Mouse (Mus musculus): ENCODE data around the gene H2-Aa.

H2-Aa gene

DNA sequence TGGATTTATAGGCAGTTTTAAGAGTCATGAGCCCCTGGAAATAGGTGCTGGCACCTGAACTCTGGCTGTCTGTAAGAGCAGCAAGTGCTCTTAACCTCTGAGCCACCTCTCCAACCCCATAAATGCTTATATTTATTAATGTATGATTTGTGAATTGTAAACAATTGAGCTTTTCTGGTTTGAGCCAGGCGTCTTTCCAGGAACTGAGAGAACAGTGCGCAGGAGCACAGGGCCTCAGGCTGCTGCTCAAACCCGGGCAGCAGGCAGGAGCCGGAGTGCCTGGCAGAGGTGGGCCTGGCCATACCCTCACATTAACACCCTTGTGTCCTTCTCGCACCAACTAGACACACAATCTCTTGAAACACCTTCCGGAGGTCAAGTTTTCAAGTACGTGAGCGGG lies 12.4 kb upstream of the H2-Aa start:
- DNase-seq (ENCODE audit: low spot score in 2 of 2), result no peak

DNA sequence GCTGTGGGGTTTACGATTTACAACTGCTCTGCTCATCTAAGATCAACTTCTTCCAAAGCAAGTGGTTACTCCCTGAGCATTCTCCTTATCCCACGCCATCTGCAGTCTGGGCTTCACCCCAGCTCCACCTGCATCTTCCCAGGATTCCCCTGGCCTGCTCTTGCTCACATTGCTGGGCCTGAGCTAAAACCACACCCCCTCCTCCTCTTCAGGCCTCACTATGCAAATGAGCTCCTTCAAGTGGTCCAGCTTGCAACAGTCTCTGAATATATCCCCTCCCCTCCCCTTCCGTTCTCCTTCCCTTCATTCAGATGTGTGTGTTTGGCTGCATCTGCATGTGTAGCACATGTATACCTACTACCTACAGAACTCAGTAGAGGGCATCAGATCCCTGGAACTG lies 11.7 kb upstream of the H2-Aa start:
- no peak for DNase-seq (ENCODE audit: low spot score in 2 of 2)

DNA sequence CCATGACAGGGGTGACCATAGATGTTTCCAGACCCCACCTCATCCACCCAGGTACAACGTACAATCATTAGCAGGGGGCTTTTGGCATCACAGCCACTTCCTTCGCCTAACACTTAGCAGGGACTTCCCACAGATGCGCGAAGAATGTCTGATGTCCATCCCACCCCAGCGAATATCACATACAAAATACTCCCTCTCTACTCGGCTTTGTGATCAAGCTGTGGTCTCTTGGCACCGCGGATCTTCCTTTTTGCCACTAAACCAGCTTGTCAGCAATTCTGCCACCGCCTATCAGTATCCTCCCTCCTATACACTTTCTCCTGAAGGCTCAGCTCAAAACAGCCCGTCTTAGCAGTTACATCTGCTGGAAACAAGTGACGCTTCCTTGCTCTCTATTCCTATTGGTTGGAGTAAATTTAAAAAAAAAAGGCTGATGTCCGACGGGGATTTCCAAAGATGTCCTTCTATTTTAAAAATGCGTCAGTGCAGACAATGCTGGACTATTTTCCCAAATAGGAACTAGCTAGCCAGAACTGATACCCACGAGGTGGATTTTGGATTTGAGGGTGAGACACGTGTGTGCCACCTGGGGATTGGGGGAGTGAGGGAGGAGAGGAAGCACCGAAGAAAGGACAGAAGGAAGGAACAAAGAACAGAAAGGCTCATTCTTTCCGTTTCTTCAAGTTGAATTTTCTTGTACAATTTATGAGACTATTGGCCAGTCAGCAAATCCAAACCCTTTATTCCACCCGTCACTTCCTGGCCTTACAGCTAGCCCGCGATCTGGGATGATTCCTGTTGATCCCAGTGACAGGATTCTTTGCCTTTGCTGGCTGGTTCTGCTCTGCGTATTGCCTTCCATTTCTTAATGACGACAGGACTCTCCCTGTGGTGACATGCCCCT lies 8.5 kb upstream of the H2-Aa start:
- peak in 1 of 2 experiments; percentile 32 for DNase-seq (ENCODE audit: low spot score in 2 of 2)

DNA sequence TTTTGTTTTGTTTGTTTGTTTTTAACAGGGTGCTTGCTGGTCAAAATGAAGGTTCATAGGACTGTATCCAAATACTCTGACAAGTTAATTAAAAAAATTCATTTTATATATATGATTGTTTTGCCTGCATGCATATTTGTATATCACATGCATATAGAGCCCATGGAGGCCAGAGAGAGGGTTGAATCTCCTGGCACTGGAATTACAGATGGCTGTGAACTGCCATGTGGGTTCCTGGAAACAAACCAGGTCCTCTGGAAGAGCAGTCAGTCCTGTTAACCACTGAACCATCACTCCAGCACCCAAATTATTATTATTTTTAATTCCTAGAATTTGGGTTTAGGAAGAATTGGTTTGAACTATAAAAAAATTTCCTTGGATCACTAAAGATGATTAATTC lies 7.7 kb upstream of the H2-Aa start:
- DNase-seq (ENCODE audit: low spot score in 2 of 2), result no peak

DNA sequence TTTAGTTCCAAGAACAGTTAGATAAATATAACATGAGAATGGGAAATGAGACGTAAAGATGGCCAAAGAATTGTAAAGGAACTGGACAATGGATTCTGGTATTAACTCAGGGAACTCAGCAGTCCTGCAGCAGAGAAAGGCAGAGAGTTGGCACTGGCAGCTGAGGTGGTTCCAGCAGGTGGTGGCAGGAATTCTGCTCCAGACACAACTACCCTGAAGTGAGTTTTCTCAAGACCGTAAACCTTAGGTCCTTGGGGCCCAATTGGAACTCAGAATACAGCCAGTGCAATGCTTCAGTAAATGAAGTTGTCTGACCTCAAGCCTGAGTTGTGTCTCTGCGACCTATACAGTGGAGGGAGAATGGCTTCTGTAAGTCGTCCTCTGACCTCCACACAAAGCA lies 6.6 kb upstream of the H2-Aa start:
- no peak for DNase-seq (ENCODE audit: low spot score in 2 of 2)

DNA sequence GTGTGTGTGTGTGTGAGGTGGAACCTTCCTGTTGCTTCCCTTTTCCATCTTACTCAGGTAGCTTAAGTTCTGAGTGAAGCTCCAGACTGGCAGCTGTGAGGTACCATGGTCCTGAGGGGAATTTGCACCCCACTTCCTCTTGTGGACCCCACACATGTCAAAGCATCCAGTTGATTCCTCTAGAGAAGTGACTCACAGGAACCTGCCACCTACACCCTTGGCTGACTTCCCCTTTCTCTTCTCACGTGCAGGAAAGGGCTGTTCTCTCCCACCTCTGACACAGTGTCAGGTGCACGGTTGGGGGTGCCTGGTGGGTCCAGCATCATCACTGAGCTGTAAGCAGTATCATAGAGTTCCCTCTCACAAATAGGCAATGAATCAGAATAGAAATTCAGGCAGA lies 5.9 kb upstream of the H2-Aa start:
- no peak for DNase-seq (ENCODE audit: low spot score in 2 of 2)

DNA sequence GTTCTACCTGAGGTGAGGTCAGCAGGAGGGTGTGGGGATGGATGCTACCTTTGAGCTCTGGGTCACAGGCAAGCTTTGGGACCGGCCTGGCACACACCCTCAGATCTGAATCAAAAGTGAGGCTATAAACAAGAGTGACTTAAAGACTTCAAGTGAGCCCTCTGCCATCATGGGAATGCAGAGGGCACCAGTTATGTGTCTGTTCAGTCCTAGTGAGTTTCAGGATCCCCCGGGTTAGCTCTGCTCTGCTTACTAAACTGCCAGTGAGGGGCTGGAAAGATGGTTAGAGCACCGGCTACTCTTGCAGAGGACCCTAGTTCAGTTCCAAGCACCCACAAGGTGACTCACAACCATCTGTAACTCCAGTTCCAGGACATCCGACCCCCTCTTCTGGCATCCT lies 4.9 kb upstream of the H2-Aa start:
- DNase-seq (ENCODE audit: low spot score in 2 of 2), result no peak

DNA sequence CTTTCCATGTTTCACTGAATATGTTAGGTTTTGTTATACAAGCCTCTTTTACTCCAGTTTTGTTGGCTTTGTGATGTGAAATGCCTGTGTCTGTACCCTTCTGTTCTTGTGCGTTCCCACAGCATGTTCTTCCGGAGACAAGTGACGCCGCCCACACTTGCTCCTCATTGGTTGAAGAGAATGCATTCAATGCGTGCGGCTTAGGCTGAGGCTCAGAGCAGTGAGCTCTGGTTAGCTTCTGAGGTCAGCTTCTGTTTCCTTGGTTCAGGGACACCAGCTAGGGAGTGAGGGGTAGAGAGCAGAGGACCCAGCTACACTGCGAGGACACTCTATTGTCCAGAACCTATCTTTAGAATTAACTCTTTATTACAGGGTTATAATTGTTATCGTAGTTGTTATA lies 4.0 kb upstream of the H2-Aa start:
- peak; percentile 78 for DNase-seq (ENCODE audit: low spot score in 2 of 2)

DNA sequence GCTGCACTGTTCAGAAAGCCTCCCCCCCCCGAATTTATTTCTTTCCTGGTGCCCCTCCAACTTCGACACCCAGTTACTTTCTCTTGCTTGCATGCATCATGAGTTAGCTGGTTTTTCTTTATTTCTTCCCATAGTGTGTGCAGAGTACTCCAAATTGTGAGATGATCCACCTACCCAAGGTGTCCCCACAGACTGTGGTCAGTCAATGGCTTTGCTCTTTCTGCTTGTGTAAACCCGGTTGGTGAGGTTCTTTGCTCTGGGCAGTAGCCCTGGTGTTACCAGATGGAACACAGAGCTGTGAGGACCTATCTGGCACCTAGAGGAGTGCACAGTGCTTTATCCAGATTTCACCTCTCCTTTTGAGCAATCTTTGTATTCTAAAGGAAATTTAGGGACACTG lies 508 bp upstream of the H2-Aa start:
- DNase-seq (ENCODE audit: low spot score in 2 of 2), result no peak

DNA sequence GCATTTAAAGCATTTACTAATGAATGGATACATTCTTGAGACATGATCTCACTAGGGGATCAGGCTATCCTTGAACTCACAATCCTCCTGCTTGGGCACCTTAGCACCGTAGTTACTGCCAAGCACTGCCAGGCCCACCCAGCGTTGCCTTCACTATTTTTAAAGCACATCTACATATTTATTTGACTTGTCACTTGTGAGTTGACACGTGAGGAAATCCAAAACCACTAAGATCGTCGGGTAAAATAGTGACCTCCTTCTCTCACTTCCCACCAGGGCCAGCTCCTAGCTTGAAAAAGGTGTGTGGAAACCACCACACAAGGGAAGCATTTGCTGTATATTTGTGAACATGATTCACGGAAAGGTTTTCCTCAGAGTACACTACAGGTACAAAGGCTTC lies 624 bp downstream of the H2-Aa start:
- DNase-seq (ENCODE audit: low spot score in 2 of 2), result no peak

DNA sequence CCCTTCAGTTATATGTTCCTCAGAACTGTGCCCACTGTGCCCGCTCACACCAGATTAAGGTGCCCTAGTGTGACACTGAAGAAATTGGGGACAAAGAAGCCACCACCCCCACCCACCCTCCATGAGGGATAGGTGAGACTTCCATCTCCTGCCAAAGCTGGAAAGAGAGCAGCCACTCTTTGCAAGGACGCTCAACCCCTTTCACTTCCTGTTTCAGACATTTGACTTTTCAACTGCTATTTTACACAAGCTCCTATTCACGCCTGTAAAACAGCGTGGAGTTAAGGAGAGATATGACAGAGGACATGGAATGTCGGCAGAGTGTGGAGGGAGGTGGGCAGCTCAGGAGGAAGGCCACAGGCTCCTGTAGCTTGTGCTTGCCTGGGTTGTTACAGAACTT lies 1.1 kb downstream of the H2-Aa start:
- no peak for DNase-seq (ENCODE audit: low spot score in 2 of 2)

DNA sequence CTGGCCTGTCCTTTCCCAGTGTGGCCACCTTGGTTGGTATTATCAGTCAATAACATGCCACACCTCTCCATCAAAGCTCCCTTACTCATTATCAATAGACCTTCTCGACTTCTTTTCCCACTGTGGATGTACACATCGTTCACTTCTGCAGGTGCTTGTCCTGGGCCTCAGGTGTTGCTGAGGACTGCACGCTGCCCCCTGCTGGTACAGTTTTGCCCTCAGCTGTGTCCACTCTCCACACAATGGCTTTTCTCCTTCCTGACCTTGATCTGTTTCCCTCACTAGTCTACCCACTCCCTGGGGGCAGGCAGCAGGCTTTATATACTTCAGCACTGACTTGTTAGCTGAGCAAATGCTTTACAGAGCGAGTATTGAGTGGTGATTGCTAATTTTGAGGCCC lies 1.8 kb downstream of the H2-Aa start:
- DNase-seq (ENCODE audit: low spot score in 2 of 2), result no peak

DNA sequence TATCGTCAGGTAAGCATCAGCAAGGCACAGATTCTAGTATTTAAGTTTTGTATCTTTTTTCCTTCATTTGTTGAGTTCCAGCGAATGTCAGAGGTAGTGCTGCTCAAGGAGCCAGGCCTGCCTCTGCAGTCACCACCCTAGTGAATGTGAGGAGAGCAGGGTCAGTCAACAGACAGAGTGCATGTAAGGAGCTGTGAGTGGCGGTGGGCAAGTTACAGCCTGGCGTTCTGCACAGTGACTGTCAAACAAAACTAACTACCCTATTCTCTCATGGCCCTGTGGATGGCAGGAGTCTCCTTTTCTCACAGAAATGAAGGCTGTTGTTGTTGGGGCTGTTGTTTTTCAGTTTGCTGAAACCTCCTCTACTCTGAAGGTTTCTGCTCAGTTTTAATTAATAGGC lies 2.3 kb downstream of the H2-Aa start:
- no peak for DNase-seq (ENCODE audit: low spot score in 2 of 2)

DNA sequence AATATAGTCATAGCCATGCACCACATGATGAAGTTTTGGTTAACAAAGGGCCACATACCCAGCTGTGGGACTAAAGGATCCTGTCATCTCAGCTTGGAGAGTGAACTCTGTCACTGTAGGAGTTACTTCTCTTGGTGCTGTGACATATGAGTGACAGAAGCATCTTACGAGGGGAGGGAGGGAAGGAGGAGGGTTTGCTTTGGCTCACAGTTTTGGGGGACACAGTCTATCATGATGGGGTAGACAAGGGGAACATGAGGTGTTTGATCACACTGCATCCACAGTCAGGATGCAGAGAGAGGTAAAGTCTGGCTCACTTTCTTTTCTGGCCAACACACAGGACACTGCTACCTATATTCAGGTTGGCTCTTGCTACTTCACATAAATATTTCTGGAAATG lies 5.8 kb downstream of the H2-Aa start:
- DNase-seq (ENCODE audit: low spot score in 2 of 2), result no peak

DNA sequence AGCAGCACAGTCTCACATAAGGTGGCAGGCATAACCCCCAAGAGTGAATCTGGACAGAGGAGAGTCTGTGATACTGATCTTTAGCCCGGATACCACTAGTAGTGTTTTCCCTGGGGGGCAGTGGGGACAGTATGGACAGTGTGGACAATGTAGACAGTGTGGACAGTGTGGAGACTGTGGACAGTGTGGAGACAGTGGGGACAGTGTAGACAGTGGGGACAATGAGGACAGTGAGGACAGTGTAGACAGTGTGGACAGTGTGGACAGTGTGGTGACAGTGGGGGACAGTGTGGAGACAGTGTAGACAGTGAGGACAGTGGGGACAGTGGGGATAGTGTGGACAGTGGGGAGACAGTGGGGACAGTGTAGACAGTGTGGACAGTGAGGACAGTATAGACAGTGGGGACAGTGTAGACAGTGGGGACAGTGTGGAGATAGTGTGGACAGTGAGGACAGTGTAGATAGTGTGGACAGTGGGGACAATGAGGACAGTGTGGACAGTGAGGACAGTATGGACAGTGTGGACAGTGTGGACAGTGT lies 7.1 kb downstream of the H2-Aa start:
- DNase-seq (ENCODE audit: low spot score in 2 of 2), result no peak

DNA sequence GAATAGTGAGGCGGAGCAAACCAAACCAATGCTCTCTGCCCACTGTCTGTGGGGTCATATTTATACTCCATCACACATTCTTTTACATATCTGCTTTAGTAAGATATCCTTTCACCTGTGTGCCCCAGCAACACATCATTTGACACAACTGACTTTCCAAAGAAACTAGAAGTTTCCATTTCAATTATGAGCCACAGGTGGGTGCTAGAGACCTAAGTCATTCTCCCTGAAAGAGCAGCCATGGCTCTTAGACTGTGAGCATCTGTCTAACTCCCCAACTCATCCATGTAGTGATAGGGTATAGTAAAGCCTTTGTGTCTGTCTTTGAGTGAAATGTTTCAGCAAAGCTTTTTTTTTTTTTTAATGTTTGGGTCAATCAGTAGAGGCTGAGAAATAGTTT lies 15.5 kb downstream of the H2-Aa start:
- no peak for DNase-seq (ENCODE audit: low spot score in 2 of 2)

DNA sequence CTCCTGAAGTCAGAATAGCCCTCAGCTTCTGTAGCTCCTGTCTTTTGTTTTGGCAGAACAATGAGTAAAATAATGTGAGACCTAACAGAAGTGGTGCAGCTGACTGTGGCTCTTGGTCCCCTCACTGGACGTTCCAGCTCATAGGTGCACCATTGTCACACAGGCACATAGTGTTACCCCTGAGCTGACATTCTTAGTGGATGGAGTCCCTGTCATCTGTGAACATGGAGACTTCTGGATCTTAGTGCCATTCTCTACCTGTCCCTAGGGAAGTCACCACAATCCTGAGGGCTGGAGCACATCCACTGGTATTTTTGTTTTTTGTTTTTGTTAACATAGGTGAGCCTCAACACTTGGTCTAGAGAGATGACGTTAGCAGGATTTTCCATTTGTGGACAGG lies 16.7 kb downstream of the H2-Aa start:
- no peak for DNase-seq (ENCODE audit: low spot score in 2 of 2)

DNA sequence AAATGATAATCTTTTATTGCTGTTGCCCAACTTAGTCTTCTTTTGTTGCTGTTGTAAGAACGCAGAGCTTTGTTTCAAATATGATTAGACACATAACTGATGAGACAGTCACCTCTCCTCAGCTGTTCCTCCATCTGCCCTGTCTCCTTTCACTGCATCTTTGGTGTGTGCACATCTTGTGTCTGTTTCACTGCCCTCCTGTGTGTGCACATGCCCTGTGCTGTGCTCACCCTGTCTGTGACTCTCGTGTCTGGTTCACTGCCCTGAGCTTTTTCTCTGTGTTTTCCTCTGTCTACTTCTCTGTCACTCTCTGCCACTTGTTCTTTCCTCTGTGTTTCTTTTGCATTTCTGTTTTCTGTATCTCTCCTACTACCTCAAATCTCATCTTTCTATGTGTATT lies 17.4 kb downstream of the H2-Aa start:
- no peak for DNase-seq (ENCODE audit: low spot score in 2 of 2)

DNA sequence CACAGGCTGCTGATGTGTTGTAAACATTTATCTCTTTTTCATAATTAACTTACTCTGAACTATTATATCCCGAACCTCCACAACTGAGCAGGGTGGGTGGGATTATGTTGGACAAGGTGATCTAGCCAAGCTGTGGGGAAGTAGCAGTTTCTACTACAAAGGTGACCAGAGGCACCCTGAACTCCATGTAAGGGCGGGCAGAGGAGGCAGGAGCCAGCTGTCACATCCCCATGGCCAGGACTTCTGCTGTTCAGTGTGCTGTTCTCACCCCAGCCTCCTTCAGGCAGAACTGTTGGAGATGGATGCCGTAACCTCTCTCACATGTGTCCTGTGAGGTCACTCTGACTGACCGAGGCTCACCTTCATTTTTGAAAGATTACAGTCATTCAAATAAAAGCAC lies 17.8 kb downstream of the H2-Aa start:
- DNase-seq (ENCODE audit: low spot score in 2 of 2), result no peak

DNA sequence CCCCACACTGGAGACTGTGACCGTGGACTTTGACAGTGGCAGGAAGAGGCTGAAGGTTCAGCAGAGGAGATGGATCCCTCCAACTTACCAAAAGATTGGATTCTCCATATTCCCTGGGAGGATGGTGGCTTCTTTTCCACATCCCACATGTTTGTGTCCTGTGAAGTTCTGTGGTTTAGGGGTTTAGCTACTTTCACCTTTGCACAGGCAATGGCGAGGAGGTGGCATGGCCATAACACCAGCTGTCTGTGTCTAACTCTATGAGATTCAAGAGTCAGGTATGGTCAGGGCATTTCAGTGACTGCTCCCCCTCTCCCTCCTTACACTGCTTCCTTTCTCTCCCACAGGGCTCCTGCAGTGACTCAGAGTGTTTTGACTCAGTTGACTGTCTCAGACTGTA lies 18.9 kb downstream of the H2-Aa start:
- DNase-seq (ENCODE audit: low spot score in 2 of 2), result no peak

DNA sequence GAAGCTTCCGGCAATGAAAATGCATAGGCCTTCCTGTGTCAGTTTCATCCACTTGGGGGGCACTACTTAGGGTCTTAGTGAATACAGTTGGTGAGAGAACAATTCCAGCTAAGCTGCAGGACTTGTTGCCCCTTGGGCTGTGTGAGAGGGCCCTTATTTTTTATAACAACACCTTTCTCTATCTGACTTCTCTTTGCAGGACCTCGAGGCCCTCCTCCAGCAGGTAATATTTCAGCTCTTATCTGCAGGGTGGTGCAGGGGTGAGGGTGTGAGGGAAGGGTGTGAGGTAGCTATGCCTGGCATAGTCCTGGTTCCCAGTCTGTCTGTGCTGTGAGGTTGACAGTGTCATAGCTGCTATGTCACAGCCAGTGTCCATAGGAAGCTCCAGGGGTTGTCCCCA lies 19.4 kb downstream of the H2-Aa start:
- DNase-seq (ENCODE audit: low spot score in 2 of 2), result no peak

DNA sequence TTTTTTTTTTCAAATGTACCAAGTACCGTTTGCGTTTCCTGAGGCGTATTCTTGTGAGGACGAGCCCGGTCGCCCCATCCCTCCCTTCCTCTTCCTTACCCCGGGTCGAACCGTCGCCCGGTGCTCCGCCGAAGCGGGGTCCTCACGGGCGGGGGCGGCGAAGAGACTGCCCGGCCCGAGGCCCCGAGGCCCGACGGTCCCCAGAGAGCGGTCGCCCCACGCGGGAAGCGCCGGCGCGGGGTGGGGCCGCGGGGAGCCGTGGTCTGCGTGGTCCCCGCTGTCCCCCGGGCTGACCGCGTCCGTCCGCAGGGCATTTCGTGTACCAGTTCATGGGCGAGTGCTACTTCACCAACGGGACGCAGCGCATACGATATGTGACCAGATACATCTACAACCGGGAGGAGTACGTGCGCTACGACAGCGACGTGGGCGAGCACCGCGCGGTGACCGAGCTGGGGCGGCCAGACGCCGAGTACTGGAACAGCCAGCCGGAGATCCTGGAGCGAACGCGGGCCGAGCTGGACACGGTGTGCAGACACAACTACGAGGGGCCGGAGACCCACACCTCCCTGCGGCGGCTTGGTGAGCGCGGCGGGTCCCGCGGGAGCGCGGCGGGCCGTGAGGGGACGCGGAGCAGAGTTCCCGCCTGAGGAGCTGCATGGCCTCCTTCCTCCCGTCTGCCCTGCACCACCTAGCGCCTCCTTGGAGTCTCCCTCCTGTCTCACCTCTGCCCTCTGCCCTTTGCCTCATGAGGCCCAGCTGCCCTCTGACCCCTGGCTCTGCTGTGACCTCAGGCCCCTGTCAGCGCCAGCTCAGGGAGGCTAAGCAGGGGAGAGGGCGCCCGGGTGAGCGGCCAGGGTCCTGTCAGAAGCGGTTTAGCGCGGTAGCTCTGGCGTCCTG lies 22.9 kb downstream of the H2-Aa start:
- no peak for DNase-seq (ENCODE audit: low spot score in 2 of 2)

Data from cerebellum, postnatal 4 days (tissue).